Mouse (Mus musculus) T-helper 17 cell (primary cell): Measurements from ENCODE around the gene Tmx1.

Experiments
- in situ Hi-C, 2 experiments: fragments of 300-600 bp; cut with MboI, MseI; formaldehyde crosslinking; loops; 1 replicate in 1 of 2; 2 replicates in 1 of 2; pipeline ENCODE4 v1.15.1; 2025; ENCODE audit warnings: high pct_unique_total_duplicates in 2 of 2

The Tmx1 gene

DNA sequence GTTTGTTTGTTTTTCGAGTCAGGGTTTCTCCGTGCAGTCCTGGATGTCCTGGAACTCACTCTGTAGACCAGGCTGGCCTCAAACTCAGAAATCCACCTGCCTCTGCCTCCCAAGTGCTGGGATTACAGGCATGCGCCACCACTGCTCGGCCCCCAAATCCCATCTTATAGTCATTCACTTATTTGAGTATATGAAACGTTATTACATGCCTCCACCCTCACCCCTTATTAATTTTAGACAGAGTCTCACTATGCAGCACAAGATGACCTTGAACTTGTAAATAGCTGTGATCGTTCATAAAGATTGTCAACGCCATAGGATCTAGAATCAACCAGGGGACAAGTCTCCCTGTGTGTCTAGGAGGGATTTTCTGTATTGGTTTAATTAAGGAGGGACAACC is 33.1 kb downstream of the Tmx1 start:
- in situ Hi-C loops: loop anchor here in 1 of 2 experiments (25.0 kb wide), 1 partner anchor 576 kb away; no protein-coding TSS in a partner anchor

DNA sequence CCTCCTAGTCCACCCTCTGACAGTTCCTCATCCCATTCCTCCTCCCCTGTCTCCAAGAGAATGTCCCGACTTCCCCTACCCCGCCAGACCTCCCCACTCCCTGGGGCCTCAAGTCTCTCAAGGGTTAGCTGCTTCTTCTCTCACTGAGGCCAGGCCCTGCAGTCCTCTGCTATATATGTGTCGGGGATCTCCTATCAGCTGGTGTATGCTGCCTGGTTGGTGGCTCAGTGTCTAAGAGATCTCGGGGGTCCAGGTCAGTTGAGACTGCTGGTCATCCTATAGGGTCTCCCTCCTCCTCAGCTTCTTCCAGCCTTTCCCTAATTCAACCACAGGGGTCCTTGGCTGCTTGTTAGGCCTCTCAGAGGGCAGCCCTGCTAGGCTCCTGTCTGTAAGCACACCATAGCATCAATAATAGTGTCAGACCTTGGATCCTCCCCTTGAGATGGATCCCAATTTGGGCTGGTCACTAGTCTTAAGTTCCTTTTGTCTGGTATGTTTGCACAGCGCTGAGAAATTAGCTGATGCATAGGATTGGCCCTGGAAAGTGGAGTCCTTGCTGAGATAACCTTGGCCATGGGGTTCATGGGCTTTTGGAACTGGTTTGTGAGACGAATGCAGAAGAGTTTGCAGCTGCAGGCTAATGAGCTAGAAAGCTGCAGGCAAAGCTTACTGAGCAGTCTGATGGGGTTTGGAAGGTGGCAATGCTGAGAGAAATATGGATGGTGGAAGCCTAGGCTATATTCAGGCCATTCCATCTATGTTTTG is 34.0 kb downstream of the Tmx1 start:
- in situ Hi-C loops: loop anchor here in 1 of 2 experiments (25.0 kb wide), 1 partner anchor 575 kb away; no protein-coding TSS in a partner anchor

DNA sequence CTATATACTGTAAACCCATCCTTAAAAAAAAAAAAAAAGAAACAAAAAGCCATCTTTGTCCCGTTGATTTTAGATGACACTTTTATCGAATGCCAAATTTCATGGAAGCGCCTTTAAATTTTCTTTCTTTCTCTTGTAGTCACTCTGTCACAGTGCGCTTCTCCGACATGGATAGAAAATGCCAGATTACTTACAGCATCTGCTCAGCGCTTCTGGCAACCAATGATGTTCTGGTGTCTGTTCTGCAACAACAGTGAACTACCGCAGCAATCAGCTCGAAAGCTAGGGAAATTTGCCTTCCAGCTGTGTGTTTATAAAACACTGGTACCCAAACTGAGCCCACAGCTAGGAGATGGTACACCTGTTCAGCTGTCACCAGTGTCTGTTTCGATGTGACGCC is 39.5 kb downstream of the Tmx1 start:
- in situ Hi-C loops: loop anchor here in 1 of 2 experiments (25.0 kb wide), 1 partner anchor 570 kb away; no protein-coding TSS in a partner anchor

DNA sequence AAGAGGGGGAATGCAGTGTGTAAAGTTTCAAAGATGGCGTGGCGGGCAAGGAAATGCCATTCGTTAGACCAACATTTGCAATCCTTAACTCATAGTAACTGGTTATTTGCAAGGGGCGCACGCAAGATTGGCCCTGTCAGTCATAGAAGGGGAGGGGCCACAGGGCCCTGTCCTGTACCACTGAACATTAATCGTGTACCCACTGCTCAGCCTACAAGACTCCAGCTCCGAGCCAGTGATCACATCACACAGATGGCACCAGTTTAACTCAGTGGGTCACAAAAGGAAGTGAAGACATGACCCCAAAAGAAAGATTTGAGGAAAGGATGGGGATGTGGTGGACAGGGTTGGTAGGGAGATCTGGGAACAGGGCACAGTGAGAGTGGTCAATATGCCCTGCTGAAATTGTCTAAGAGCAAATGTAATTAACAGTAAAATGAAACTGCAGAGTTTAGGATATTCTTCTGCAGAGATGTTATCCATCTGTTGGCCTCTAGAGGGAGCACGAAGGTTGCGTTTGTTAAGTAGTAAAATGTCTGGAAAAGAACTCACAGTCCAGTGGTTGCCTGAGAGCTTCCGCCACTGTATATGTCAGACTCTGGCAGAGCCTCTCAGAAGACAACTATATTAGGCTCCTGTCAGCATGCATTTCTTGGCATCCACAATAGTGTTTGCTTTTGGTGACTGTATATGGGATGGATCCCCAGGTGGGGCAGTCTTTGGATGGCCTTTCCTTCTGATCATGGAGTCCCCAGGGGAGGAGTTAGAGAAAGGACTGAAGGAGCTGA is 41.8 kb downstream of the Tmx1 start:
- in situ Hi-C loops: loop anchor here (5.0 to 25.0 kb wide), 3 partner anchors 413 to 568 kb away; no protein-coding TSS in a partner anchor

DNA sequence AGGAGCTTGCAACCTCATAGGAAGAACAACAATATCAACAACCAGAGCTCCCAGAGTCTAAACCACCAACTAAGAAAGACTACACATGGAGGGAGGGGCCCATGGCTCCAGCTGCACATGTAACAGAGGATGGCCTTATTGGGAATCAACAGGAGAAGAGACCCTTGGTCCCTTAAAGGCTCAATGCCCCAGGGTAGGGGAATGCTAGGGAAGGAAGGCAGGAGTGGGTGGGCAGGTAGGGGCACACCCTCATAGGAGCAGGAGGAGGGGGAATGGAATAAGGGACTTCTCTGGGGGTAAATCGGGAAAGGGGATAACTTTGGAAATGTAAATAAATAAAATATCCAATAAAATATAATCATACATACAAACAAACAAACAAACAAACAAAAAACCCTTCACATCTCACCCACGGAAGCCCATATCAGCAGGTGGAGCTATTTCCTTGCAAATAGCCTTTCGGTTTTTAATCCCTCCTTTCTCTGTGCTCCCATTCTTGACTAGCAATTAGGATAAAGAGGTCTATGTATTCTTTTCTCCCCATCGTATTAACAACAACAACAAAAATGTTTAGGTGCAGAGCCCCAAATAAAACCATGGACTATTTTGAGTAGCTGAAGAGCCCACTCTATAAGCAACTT is 42.5 kb downstream of the Tmx1 start:
- in situ Hi-C loops: loop anchor here (5.0 to 25.0 kb wide), 3 partner anchors 412 to 567 kb away; no protein-coding TSS in a partner anchor

DNA sequence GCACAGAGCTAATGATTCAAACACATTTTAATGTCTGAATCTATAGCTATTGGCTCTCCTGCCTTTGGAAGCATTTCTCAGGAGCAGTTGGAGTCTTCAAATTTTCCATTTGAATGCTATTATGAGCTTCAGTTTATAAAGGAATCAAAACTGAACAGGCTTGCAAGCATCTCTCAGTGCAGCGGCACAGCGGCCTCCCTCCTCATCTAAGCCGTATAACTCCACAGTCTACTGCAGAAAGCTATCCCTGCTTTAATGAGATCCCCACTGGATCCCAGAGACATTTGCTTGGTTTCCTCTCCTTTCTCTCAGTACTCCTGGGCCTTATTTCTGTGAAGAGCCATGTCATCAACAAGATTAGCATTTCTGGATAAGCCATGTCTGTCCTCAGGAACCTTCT is 45.2 kb downstream of the Tmx1 start:
- in situ Hi-C loops: loop anchor here (5.0 to 25.0 kb wide), 3 partner anchors 409 to 564 kb away; no protein-coding TSS in a partner anchor

DNA sequence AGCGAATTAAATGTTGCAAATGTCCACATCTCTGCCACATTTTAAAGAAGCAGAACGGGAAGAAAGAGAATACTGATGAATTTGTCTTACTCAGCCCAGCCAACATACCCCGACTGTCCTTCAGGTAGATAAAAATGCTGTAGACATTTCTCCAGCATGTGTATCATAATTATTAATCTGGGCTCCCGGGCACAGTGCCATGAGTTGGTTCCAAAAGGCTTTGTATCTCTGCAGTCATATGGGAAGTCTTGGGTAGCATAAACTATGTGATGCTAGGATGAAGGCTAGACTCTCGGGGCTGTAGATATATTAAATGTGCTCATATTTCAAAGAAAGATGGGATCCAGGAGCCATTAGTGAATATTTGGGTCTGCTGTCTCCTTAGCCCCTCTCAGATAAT is 53.1 kb downstream of the Tmx1 start:
- in situ Hi-C loops: no loop called here

DNA sequence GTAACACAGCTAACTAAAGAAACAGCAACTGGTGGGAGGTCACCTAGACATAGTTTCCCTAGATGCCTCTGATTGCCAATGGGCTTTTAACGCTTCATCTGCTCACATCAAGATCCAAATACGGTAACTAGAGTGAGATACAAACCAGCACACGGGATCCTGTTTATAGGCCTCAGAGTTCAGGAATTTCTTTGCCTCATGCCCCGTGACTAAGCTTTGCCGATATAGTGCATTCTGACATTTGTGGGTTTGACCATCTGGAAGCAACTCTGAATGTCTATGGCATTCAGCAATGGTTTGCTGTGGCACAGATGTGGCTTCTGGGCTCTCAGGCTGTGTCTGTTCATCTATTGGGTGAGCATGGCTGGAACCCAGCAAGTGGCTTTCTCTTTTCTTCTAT is 59.1 kb downstream of the Tmx1 start:
- in situ Hi-C loops: no loop called here

DNA sequence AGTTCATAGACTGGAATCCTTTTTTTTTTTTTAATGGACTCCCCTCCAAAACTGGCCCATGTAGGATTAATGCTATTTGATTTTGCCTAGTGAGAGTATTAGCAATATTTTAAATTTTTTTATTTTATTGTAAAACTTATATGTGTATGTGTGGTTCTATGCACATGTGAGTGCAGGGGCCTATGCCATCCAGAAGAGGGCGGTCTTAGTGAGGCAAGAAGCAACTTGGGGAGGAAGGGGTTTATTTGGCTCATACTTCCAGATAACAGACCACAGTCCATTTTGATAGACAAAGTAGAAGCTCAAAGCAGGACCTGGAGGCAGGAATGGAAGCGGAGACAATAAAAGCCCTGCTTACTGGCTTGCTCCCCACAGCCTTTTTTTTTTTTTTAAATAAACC is 59.5 kb downstream of the Tmx1 start:
- in situ Hi-C loops: no loop called here
